Mouse (Mus musculus) kidney, adult 2 months (tissue): Measurements from ENCODE around the gene Hoxd13.

ENCODE experiments used
- CTCF ChIP-seq: fragments of 200-500 bp; conservative IDR thresholded peaks from 2 replicates; pipeline ENCODE4 v1.5.1; 2011; ENCODE audit warnings: low read depth, mild to moderate bottlenecking, control low read depth, low read length, moderate library complexity, mixed read lengths; ENCODE audit not compliant: insufficient read depth, insufficient read length
- POLR2A ChIP-seq: fragments of 200-500 bp; IDR thresholded peaks from one replicate; pipeline ENCODE4 v1.6.1; 2011; ENCODE audit warnings: low read depth, low read length, control low read depth

DNA sequence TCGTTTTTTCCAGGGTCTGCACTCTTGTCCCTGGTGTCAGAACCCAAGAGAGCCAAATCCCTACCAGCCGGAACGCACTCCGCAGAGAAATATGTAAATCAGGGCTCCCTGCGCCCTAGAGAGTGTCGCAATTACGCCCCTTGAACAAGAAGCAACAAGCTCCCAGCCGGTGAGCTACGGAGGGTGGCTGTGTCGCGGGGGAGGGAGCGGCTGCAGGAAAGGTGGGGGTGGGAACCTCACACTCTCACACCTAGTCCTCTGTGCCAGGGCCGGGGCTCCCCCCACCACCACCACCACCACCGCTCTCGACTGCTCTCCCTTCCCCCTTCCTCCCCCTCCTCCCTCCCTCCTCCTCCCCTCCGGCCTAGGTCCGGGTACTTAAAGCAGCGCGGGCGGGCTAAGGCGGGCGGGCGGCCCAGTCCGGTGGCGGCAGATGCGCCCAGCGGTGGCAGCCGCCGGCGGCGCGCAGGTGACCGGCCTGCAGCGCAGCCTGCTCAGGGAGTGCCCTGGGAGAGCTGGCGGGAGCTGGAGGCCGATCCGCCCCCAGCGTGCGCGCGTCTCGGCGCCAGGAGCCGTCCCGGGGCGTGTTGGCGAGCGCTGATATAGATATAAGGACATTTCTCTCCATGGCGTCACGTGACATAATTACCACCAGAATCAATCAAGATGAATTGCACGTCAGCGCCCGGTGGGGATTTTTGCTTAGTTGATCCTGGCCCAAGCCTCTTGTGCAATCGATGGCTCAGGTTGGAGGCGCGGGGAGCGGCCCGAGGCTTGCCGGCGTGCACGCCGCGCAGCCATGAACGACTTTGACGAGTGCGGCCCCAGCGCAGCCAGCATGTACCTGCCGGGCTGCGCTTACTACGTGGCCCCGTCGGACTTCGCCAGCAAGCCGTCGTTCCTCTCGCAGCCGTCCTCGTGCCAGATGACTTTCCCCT, 13.8 kb downstream of the Hoxd13 start:
- TF ChIP-seq CTCF, result no peak
- no peak for TF ChIP-seq POLR2A
